Mouse (Mus musculus): Measurements from ENCODE around the gene Agpat4.

DNA sequence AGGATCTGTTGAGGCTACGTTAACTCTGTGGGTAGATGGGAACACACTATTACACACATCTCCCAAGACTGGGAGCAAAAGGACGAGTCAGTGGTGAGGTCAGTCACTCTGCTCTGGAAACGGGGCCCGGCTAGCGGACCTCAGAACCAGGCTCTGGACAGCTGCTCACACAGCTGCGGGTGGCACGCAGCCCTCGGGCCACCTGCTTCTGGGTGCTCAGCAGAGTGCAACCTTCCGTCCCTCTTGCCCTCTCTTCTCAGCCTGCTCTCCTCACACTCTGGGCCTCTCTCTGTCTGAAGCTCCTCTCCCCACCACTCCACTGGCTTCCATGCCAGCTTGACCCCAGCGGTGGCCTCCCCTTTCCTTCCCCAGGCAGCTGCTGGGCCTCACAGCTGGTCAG lies 150.0 kb downstream of the Agpat4 start:
- no peak for TF ChIP-seq POLR2A (IDR thresholded peaks at IDR 0.05; ENCODE audit: insufficient read depth, low read depth, low read length)
- no peak for TF ChIP-seq CTCF (IDR thresholded peaks at IDR 0.05; ENCODE audit: insufficient read depth, low read depth, low read length)

Measured in olfactory bulb, adult 2 months (tissue).